Mouse (Mus musculus): ENCODE data around the gene Enpep. TPM values are rescaled to one million over a fixed set of nuclear protein-coding genes. Genes with fewer than 3 reads are reported as not detected.

Enpep gene
- total RNA-seq (2012; rRNA removed), result 0.16 and 0.54 TPM in 2 replicates

DNA sequence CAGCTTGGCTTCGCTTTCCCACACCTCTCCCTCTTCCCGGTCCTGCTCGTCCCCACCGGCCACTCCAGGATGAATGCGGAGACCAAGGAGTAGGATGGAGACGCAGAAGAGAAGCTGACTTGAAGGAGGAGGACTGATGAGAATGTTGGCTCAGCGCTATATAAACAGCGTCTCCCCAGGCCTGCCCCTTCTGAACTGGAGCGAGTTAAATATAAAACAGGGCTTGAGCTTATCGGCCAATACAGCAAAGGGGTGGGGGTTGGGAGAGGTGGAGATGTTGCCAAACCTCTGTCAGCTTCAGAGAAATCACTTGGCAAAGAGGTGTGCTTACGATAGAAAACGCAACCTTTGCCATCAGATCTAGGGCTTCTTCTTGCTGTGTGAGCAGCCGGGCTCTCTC, at the start of gene Enpep:
TSS of gene Enpep (minus strand) at position 135 of the 400 bp plus-strand sequence.
- Histone ChIP-seq H3K9me3 (ENCODE audit: control insufficient read depth, insufficient read depth, low read depth, low read length) (no peaks in the 10 kb centered on the region), H3K4me1 (ENCODE audit: control insufficient read depth in 2 of 2, insufficient read depth in 2 of 2, low read length in 2 of 2, poor library complexity in 1 of 2) (no peaks in the 10 kb centered on the region), H3K4me3 (ENCODE audit: insufficient read depth in 1 of 2, low read depth in 1 of 2, low read length in 2 of 2, poor library complexity in 1 of 2, severe bottlenecking in 1 of 2) (no peak within 1 kb of the TSS), H3K27ac (ENCODE audit: insufficient read depth, low read depth, low read length, poor library complexity, severe bottlenecking) (no peak within 1 kb of the TSS), H3K9ac (ENCODE audit: insufficient read depth, low read depth, low read length, poor library complexity, severe bottlenecking) (no peak within 1 kb of the TSS), H3K36me3 (ENCODE audit: control insufficient read depth, insufficient read depth, low read length, poor library complexity, severe bottlenecking) (no peaks in the 10 kb centered on the region)
- in situ Hi-C loops (cut with MboI; ENCODE audit: low sequenced_read_pairs in 2 of 2, unreplicated experiment in 2 of 2), result no loop called here
- TF ChIP-seq ZC3H11A (IDR thresholded peaks at IDR 0.05; ENCODE audit: borderline replicate concordance, low read depth, low read length) (no peak), HCFC1 (IDR thresholded peaks at IDR 0.05; ENCODE audit: borderline replicate concordance, insufficient read depth, low read length) (no peak), MAFK (IDR thresholded peaks at IDR 0.05; ENCODE audit: insufficient read depth, low read depth, low read length) (no peak), ZNF384 (IDR thresholded peaks at IDR 0.05; ENCODE audit: low read depth, low read length) (no peak), CHD2 (IDR thresholded peaks at IDR 0.05; ENCODE audit: low read depth, low read length) (no peak)
- no peak for DNase-seq (ENCODE audit: low read depth, low spot score)

DNA sequence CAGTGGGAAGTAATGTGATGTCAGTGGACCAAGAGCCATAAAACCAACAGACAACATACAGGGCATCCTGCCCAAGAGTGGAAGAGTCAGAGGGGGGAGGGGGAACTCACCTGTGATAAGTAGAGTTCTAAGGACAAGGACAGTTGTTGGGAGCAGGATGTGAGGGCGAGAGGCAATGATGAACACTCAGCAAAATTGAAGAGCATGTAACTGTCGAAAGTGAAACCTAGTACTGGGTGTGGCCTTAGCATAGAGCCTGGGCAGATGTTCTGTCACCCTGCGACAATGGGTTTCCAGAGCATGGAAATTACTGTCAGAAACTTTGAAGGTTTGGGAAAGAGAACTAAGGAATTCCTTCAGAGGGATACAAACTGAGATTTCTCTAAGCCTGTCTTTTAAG, 46.6 kb upstream of the Enpep start:
- TF ChIP-seq HCFC1 (IDR thresholded peaks at IDR 0.05; ENCODE audit: borderline replicate concordance, insufficient read depth, low read length) (no peak), MAFK (IDR thresholded peaks at IDR 0.05; ENCODE audit: insufficient read depth, low read depth, low read length) (no peak), CHD2 (IDR thresholded peaks at IDR 0.05; ENCODE audit: low read depth, low read length) (no peak), ZNF384 (IDR thresholded peaks at IDR 0.05; ENCODE audit: low read depth, low read length) (no peak), ZC3H11A (IDR thresholded peaks at IDR 0.05; ENCODE audit: borderline replicate concordance, low read depth, low read length) (no peak)
- in situ Hi-C loops (cut with MboI; ENCODE audit: low sequenced_read_pairs in 2 of 2, unreplicated experiment in 2 of 2), result no loop called here
- Histone ChIP-seq H3K4me1 (ENCODE audit: control insufficient read depth in 2 of 2, insufficient read depth in 2 of 2, low read length in 2 of 2, poor library complexity in 1 of 2) (no peaks in the 10 kb centered on the region), H3K4me3 (ENCODE audit: insufficient read depth in 1 of 2, low read depth in 1 of 2, low read length in 2 of 2, poor library complexity in 1 of 2, severe bottlenecking in 1 of 2) (no peak overlapping the region), H3K36me3 (ENCODE audit: control insufficient read depth, insufficient read depth, low read length, poor library complexity, severe bottlenecking) (no peaks in the 10 kb centered on the region), H3K9ac (ENCODE audit: insufficient read depth, low read depth, low read length, poor library complexity, severe bottlenecking) (no peak overlapping the region), H3K9me3 (ENCODE audit: control insufficient read depth, insufficient read depth, low read depth, low read length) (no peaks in the 10 kb centered on the region), H3K27ac (ENCODE audit: insufficient read depth, low read depth, low read length, poor library complexity, severe bottlenecking) (no peak overlapping the region)
- no peak for DNase-seq (ENCODE audit: low read depth, low spot score)

DNA sequence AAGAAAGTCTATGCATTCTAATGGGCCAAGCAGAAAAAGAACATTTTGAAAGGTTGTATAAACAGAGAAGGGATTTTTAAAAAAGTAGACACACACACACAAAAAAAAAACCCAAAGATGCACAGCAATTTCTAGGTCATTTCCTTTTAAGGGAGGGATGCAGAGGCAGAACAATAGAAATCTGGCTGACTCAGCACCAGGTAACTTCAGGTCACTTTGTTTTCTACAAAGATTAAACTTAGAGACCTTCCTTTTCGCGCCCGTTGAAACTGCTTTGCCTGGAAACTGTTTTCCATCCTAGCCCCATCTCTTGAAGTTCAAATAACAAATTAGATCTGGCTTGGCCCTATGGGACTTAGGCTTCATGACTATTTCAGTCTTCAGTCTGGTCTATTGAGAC, 42.6 kb upstream of the Enpep start:
- no peak overlapping the region for H3K4me3 ChIP-seq (ENCODE audit: insufficient read depth in 1 of 2, low read depth in 1 of 2, low read length in 2 of 2, poor library complexity in 1 of 2, severe bottlenecking in 1 of 2)
- H3K27ac ChIP-seq (ENCODE audit: insufficient read depth, low read depth, low read length, poor library complexity, severe bottlenecking), result no peak overlapping the region
- no peaks in the 10 kb centered on the region for H3K4me1 ChIP-seq (ENCODE audit: control insufficient read depth in 2 of 2, insufficient read depth in 2 of 2, low read length in 2 of 2, poor library complexity in 1 of 2)
- H3K9ac ChIP-seq (ENCODE audit: insufficient read depth, low read depth, low read length, poor library complexity, severe bottlenecking), result no peak overlapping the region
- TF ChIP-seq MAFK (IDR thresholded peaks at IDR 0.05; ENCODE audit: insufficient read depth, low read depth, low read length) (0 out of 2 replicates have a peak, but pooled peaks have one; percentile 62), ZC3H11A (IDR thresholded peaks at IDR 0.05; ENCODE audit: borderline replicate concordance, low read depth, low read length) (no peak)
- in situ Hi-C loops (cut with MboI; ENCODE audit: low sequenced_read_pairs in 2 of 2, unreplicated experiment in 2 of 2), result no loop called here
- H3K9me3 ChIP-seq (ENCODE audit: control insufficient read depth, insufficient read depth, low read depth, low read length), result no peaks in the 10 kb centered on the region
- no peak for DNase-seq (ENCODE audit: low read depth, low spot score)
- no peaks in the 10 kb centered on the region for H3K36me3 ChIP-seq (ENCODE audit: control insufficient read depth, insufficient read depth, low read length, poor library complexity, severe bottlenecking)

DNA sequence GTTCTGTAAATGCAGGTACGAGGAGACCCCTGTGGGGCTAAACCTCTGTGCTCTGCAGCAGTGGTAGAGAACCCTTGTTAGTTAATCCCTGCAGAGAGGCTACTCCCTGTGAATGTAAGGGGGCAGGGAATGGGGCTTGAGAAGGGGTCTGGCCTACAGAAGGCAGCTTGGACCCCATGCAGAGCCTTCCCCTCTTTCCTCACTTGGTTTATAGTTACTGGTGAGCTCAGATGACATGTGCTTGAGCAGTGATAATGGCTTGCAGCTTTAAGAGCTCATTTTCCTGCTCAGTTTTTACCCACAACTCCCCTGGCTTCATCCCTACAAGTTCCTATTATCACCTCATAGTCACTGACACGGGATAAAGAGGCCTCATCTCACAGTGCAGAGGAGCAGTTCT, 40.6 kb upstream of the Enpep start:
- in situ Hi-C loops (cut with MboI; ENCODE audit: low sequenced_read_pairs in 2 of 2, unreplicated experiment in 2 of 2), result no loop called here
- Histone ChIP-seq H3K4me3 (ENCODE audit: insufficient read depth in 1 of 2, low read depth in 1 of 2, low read length in 2 of 2, poor library complexity in 1 of 2, severe bottlenecking in 1 of 2) (no peak overlapping the region), H3K27ac (ENCODE audit: insufficient read depth, low read depth, low read length, poor library complexity, severe bottlenecking) (no peak overlapping the region), H3K9me3 (ENCODE audit: control insufficient read depth, insufficient read depth, low read depth, low read length) (no peaks in the 10 kb centered on the region), H3K4me1 (ENCODE audit: control insufficient read depth in 2 of 2, insufficient read depth in 2 of 2, low read length in 2 of 2, poor library complexity in 1 of 2) (no peaks in the 10 kb centered on the region), H3K9ac (ENCODE audit: insufficient read depth, low read depth, low read length, poor library complexity, severe bottlenecking) (no peak overlapping the region), H3K36me3 (ENCODE audit: control insufficient read depth, insufficient read depth, low read length, poor library complexity, severe bottlenecking) (no peaks in the 10 kb centered on the region)
- no peak for DNase-seq (ENCODE audit: low read depth, low spot score)
- no peak for TF ChIP-seq CHD2 (IDR thresholded peaks at IDR 0.05; ENCODE audit: low read depth, low read length)
- TF ChIP-seq ZNF384 (IDR thresholded peaks at IDR 0.05; ENCODE audit: low read depth, low read length), result no peak
- no peak for TF ChIP-seq MAFK (IDR thresholded peaks at IDR 0.05; ENCODE audit: insufficient read depth, low read depth, low read length)
- TF ChIP-seq ZC3H11A (IDR thresholded peaks at IDR 0.05; ENCODE audit: borderline replicate concordance, low read depth, low read length), result no peak
- no peak for TF ChIP-seq HCFC1 (IDR thresholded peaks at IDR 0.05; ENCODE audit: borderline replicate concordance, insufficient read depth, low read length)

DNA sequence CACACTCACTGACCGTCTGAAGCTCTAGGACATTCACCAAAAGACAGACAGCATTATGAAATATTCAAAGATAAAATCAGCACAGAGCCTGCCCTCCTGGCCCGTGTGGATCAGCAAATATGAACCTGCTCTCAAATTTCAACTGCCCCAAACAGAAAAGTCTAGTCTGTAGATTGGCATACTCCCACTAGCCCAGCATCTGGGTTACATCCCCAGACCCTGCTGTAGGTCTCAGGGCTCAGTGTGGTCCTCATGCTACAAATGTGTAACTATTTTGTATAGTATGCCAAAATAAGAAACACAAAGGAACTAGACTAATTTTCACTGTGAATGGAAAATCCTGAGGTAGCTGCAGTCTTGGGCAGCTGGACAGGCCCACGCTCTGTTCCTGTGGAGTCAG, 37.0 kb upstream of the Enpep start:
- no peak for DNase-seq (ENCODE audit: low read depth, low spot score)
- Histone ChIP-seq H3K4me1 (ENCODE audit: control insufficient read depth in 2 of 2, insufficient read depth in 2 of 2, low read length in 2 of 2, poor library complexity in 1 of 2) (no peaks in the 10 kb centered on the region), H3K9me3 (ENCODE audit: control insufficient read depth, insufficient read depth, low read depth, low read length) (no peaks in the 10 kb centered on the region), H3K9ac (ENCODE audit: insufficient read depth, low read depth, low read length, poor library complexity, severe bottlenecking) (no peak overlapping the region), H3K36me3 (ENCODE audit: control insufficient read depth, insufficient read depth, low read length, poor library complexity, severe bottlenecking) (no peaks in the 10 kb centered on the region), H3K4me3 (ENCODE audit: insufficient read depth in 1 of 2, low read depth in 1 of 2, low read length in 2 of 2, poor library complexity in 1 of 2, severe bottlenecking in 1 of 2) (no peak overlapping the region), H3K27ac (ENCODE audit: insufficient read depth, low read depth, low read length, poor library complexity, severe bottlenecking) (no peak overlapping the region)
- no peak for TF ChIP-seq ZC3H11A (IDR thresholded peaks at IDR 0.05; ENCODE audit: borderline replicate concordance, low read depth, low read length)
- no peak for TF ChIP-seq CHD2 (IDR thresholded peaks at IDR 0.05; ENCODE audit: low read depth, low read length)
- TF ChIP-seq ZNF384 (IDR thresholded peaks at IDR 0.05; ENCODE audit: low read depth, low read length), result no peak
- no peak for TF ChIP-seq MAFK (IDR thresholded peaks at IDR 0.05; ENCODE audit: insufficient read depth, low read depth, low read length)
- no peak for TF ChIP-seq HCFC1 (IDR thresholded peaks at IDR 0.05; ENCODE audit: borderline replicate concordance, insufficient read depth, low read length)
- in situ Hi-C loops (cut with MboI; ENCODE audit: low sequenced_read_pairs in 2 of 2, unreplicated experiment in 2 of 2), result no loop called here
